Mouse (Mus musculus) limb, embryonic 11.5 days (tissue): ENCODE results near the gene Me3. TPM values are rescaled to one million over a fixed set of nuclear protein-coding genes. Genes with fewer than 3 reads are reported as not detected.

ENCODE experiments used
- ATAC-seq: fragments of 200-750 bp; cut with Nextera tagmentation; 2 replicates; pipeline ENCODE4 v1.8.0; 2017; ENCODE audit warnings: low read depth; ENCODE audit not compliant: insufficient number of reproducible peaks, low FRiP score, low TSS enrichment
- DNase-seq: peaks from one replicate; pipeline ENCODE4 v3.0.0-alpha.2; 2015; ENCODE audit warnings: low spot score
- H3K27ac ChIP-seq: fragments of 300-500 bp; sonication (generic); replicated peaks from 2 replicates; pipeline ENCODE4 v1.5.1; 2014; ENCODE audit warnings: low read depth, mild to moderate bottlenecking, low read length
- H3K27me3 ChIP-seq: fragments of 300-500 bp; sonication (generic); 2 replicates; pipeline ENCODE4 v1.6.1; 2014; ENCODE audit warnings: mild to moderate bottlenecking, low read length, mixed read lengths; ENCODE audit not compliant: control insufficient read depth, insufficient read depth
- H3K36me3 ChIP-seq: fragments of 300-500 bp; sonication (generic); 2 replicates; pipeline ENCODE4 v1.6.1; 2014; ENCODE audit warnings: mild to moderate bottlenecking, low read length, moderate library complexity, mixed read lengths; ENCODE audit not compliant: control insufficient read depth, insufficient read depth
- H3K4me1 ChIP-seq: fragments of 300-500 bp; sonication (generic); 2 replicates; pipeline ENCODE4 v1.6.1; 2014; ENCODE audit warnings: low read length, mixed read lengths; ENCODE audit not compliant: control insufficient read depth, insufficient read depth
- H3K4me2 ChIP-seq: fragments of 300-500 bp; sonication (generic); 2 replicates; pipeline ENCODE4 v1.6.1; 2014; ENCODE audit warnings: low read depth, mild to moderate bottlenecking, moderate library complexity; ENCODE audit not compliant: severe bottlenecking
- H3K4me3 ChIP-seq: fragments of 300-500 bp; sonication (generic); 2 replicates; pipeline ENCODE4 v1.5.1; 2014; ENCODE audit warnings: low read depth, low read length
- H3K9ac ChIP-seq: fragments of 300-500 bp; sonication (generic); 2 replicates; pipeline ENCODE4 v1.6.1; 2014; ENCODE audit warnings: mild to moderate bottlenecking, low read length
- H3K9me3 ChIP-seq: fragments of 300-500 bp; sonication (generic); 2 replicates; pipeline ENCODE4 v1.6.1; 2016; ENCODE audit warnings: low read length; ENCODE audit not compliant: control insufficient read depth
- WGBS: fragments of 180-500 bp; shearing (Covaris S2); extraction: QIAGEN DNeasy Blood & Tissue Kit; methylation state at CpG from one replicate; pipeline ENCODE4 v1.1.7; 2014; 5-methylcytosine and 5-hydroxymethylcytosine counted together
- polyA plus RNA-seq: library from polyadenylated mRNA; unstranded; fragments of >200 nt; fragmentation: Nextera tagmentation; extraction: Ambion mirVana; gene quantifications from 2 replicates; pipeline ENCODE4 v1.2.1, GENCODE M21; 2014

Gene Me3
- polyA plus RNA-seq: 0.29 and 0.35 TPM in 2 replicates

- Histone ChIP-seq H3K4me1 (0 out of 2 replicates have a peak, but pooled peaks cover 4% of the 10 kb centered on the region), H3K4me3 (peak within 1 kb of the TSS; percentile 52), H3K4me2 (peak within 1 kb of the TSS; percentile 100), H3K36me3 (no peaks in the 10 kb centered on the region), H3K9ac (peak within 1 kb of the TSS; percentile 62), H3K9me3 (no peaks in the 10 kb centered on the region), H3K27ac (no peak within 1 kb of the TSS), H3K27me3 (peaks cover 5% of the 10 kb centered on the region)
- 7% methylated on average over 38 of the region's 49 CpGs for WGBS
- ATAC-seq: peak; percentile 50
- peak; percentile 55 for DNase-seq
Measured at GRCm38 (mm10) chr7:89632342-89633251, at the start of gene Me3. TSS of gene Me3 (plus strand) at chr7:89632392.

DNA sequence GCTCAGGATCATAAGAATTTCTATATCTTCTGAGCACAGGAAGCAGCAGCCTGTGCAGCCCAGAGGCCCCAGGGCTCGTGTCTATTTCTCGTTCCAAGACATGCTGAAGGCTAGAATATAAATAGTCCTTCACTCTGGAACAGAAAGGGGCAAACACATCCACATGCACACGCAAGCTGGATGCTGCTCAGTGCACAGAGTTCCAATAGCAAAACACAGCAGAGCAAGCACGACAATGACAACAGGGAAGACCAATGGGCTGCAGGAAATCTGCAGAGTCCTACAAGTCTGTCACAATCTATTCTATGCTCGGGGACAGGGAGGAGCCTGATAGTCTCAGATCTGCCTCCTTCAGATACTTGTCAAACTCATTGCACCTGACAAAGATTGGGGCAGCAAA is 42.2 kb upstream of the Me3 start:
- Histone ChIP-seq H3K4me1 (no peaks in the 10 kb centered on the region), H3K27me3 (no peaks in the 10 kb centered on the region), H3K9me3 (no peaks in the 10 kb centered on the region), H3K27ac (no peak overlapping the region), H3K36me3 (no peaks in the 10 kb centered on the region), H3K9ac (no peak overlapping the region), H3K4me2 (no peak overlapping the region), H3K4me3 (no peak overlapping the region)
- DNase-seq (no peak), ATAC-seq (no peak)
- WGBS: 82% methylated on average over 5 of the region's 5 CpGs

DNA sequence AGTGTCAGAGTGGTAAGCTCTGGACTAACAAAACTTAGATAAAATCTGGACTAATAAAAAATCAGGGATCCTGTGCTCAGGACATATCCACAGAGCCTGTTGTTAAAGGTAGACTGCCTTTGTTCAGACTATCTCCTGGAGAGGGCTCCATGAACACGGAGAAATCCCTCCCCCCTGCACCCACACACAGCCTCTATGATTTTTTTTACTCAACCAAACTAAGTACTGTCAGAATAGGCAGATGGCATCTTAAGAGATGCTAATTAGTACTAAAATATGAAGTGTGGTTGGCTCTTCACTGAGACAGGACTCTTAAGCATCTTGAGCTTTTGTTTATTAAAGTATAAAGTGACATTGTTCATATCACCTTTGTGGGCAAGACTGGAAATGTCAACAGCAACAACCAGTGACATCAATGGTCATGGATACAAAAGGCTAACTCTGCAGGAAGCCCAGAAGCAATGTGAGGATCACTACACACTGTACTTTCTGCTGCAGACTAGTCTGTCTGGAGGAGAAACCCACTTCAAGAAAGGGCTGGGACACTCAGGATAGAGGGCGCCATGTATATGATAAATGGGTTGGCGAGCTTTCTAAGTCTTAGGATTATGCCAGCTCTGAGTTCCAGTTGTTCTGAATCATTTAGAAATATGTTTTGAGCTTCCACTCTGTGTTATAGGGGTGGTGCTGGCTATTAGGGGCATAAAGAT is 41.5 kb upstream of the Me3 start:
- no peak for ATAC-seq
- H3K9ac ChIP-seq: no peak overlapping the region
- H3K4me2 ChIP-seq: no peak overlapping the region
- H3K4me1 ChIP-seq: no peaks in the 10 kb centered on the region
- H3K36me3 ChIP-seq: no peaks in the 10 kb centered on the region
- 84% methylated on average over 3 of the region's 3 CpGs for WGBS
- no peaks in the 10 kb centered on the region for H3K9me3 ChIP-seq
- no peak overlapping the region for H3K27ac ChIP-seq
- H3K4me3 ChIP-seq: no peak overlapping the region
- no peak for DNase-seq
- no peaks in the 10 kb centered on the region for H3K27me3 ChIP-seq

DNA sequence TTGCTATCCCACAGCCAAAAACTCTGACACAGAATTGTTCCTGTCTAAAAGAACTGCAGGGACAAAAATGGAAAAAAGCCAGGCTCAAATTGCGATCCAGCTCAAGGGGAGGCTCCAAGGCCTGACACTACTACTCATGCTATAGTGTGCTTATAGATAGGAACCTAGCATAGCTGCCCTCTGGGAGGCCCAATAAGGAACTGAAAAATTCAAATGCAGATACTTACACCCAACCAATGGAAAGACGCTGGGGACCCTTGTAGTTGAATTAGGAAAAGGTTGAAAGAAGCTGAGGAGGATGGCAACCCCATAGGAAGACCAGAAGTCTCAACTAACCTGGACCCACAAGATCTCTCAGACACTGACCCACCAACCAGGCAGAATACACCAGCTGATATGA is 36.4 kb upstream of the Me3 start:
- ATAC-seq (no peak), DNase-seq (no peak)
- Histone ChIP-seq H3K27me3 (no peaks in the 10 kb centered on the region), H3K9me3 (no peaks in the 10 kb centered on the region), H3K4me1 (no peaks in the 10 kb centered on the region), H3K4me2 (no peak overlapping the region), H3K9ac (no peak overlapping the region), H3K36me3 (no peaks in the 10 kb centered on the region), H3K4me3 (no peak overlapping the region), H3K27ac (no peak overlapping the region)
- 86% methylated on average over 2 of the region's 2 CpGs for WGBS

DNA sequence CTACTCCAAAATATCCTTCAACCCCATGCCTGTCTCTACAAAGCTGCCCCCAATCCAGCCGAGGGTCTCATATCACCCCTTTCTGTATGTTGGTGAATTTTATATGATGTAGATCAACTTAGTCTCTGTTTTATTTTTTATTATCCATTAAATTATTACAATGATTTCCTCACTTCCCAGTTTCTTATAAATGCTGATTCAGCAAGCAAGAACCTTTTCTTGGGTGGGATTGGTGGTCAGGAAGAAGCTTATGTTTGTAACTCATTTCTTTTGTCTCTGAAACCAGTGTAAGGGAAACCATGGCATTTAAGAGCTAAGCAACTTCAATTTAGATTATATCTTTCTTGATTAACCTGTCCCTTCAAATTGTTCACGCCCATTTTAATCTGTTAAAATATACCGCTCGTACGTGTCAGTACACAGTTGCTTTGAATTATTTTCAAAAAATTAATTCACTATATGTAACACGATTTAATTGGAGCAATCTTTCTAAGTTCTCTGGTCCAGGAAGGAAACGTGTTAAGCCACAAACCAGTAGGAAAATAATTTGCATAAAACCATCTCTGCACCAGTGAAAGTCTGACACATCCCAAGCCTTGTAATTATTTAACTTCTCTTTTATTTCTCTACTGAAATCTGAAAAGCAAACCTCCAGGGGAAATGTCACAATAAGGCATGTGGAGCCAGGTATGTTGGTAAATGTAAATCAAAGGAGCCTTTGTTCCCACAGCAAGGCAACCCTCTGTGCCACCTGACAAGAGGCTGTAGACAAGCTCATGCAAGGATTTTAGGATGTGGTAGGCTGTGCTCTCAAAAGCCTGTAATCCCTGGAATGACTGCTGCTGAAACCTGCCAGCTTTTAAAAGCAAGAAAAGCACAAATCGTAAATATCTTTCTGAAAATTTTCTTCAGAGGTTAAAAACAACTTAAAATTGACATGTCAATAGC is 26.3 kb upstream of the Me3 start:
- WGBS: 82% methylated on average over 8 of the region's 8 CpGs
- H3K9ac ChIP-seq: no peak overlapping the region
- no peak overlapping the region for H3K27ac ChIP-seq
- ATAC-seq: no peak
- no peak for DNase-seq
- H3K4me3 ChIP-seq: no peak overlapping the region
- no peaks in the 10 kb centered on the region for H3K27me3 ChIP-seq
- no peaks in the 10 kb centered on the region for H3K4me1 ChIP-seq
- H3K36me3 ChIP-seq: no peaks in the 10 kb centered on the region
- no peak overlapping the region for H3K4me2 ChIP-seq
- no peaks in the 10 kb centered on the region for H3K9me3 ChIP-seq

DNA sequence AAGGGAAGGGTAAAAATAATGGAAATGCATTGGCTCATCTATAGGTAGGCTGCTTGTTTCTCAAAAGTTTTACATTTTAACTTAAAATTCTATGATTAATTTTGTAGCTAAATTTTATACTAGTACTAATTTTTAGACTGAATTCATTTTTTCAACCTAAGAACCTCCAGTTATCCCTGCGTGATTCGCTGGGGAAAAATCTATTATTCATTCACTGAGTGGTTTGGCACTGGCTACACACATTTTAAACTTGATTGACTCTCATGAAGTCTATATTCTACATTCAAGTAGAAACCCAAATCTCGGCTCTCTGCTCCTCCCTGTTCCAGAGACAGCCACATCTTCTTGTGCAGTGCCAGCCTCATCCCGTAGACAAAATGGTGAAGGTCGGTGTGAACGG is 24.9 kb upstream of the Me3 start:
- Histone ChIP-seq H3K9ac (no peak overlapping the region), H3K4me1 (no peaks in the 10 kb centered on the region), H3K27me3 (no peaks in the 10 kb centered on the region), H3K36me3 (no peaks in the 10 kb centered on the region), H3K9me3 (no peaks in the 10 kb centered on the region), H3K27ac (no peak overlapping the region), H3K4me2 (no peak overlapping the region), H3K4me3 (no peak overlapping the region)
- 93% methylated on average over 6 of the region's 6 CpGs for WGBS
- DNase-seq (no peak), ATAC-seq (no peak)

GRCm38 (mm10) chr7:89611236-89611635 is 21.0 kb upstream of the Me3 start:
- DNase-seq (no peak), ATAC-seq (no peak)
- 93% methylated on average over 7 of the region's 7 CpGs for WGBS
- Histone ChIP-seq H3K4me2 (no peak overlapping the region), H3K4me3 (no peak overlapping the region), H3K36me3 (no peaks in the 10 kb centered on the region), H3K27ac (no peak overlapping the region), H3K9me3 (no peaks in the 10 kb centered on the region), H3K9ac (no peak overlapping the region), H3K27me3 (no peaks in the 10 kb centered on the region), H3K4me1 (no peaks in the 10 kb centered on the region)

DNA sequence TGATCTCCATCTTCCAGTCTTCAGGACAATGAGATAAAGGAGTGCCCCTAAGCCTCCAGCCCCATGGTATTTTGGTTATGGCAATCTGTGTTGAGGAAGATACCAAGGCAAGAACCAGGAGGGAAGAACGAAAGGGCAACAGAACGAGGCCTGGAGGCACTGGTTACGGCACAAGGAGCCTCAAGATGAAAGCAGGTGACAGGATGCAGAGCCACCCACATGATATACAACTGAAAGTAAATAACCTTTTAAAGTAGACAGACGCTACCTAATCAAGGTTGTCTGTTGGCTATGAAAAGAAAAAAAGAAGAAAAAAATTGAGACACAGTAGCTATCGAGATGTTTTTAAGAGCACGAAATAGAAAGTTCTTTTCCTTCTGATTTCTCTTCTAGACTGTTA is 16.0 kb upstream of the Me3 start:
- no peaks in the 10 kb centered on the region for H3K27me3 ChIP-seq
- WGBS: 70% methylated on average over 6 of the region's 6 CpGs
- no peak overlapping the region for H3K27ac ChIP-seq
- H3K9ac ChIP-seq: no peak overlapping the region
- DNase-seq (no peak), ATAC-seq (no peak)
- H3K4me3 ChIP-seq: no peak overlapping the region
- no peaks in the 10 kb centered on the region for H3K36me3 ChIP-seq
- no peaks in the 10 kb centered on the region for H3K9me3 ChIP-seq
- H3K4me2 ChIP-seq: no peak overlapping the region
- H3K4me1 ChIP-seq: no peaks in the 10 kb centered on the region
